Mouse (Mus musculus): ENCODE measurements at regions not wholly inside any gene's neighbourhood (a gene's known extent, or its start where the extent isn't known, plus 50 kb on each side); places are given as distances from the start of the nearest gene placed in this dataset.
A peak's percentile ranks its signal among the peaks of the same experiment; 100 is the strongest.

GRCm38 (mm10) chr8:65208791-65209190 lies 79.4 kb upstream of the BC030870 start:
- no peak for DNase-seq (ENCODE audit: low read depth, low spot score)

GRCm38 (mm10) chr8:65206202-65206601 lies 76.8 kb upstream of the BC030870 start:
- DNase-seq (ENCODE audit: low read depth, low spot score): no peak

GRCm38 (mm10) chr8:65194656-65195055 lies 65.3 kb upstream of the BC030870 start:
- no peak for DNase-seq (ENCODE audit: low read depth, low spot score)

- no peak for DNase-seq (ENCODE audit: low read depth, low spot score)
Observed at GRCm38 (mm10) chr8:65194231-65194630, 64.9 kb upstream of the BC030870 start.

- peak; percentile 51 for DNase-seq (ENCODE audit: low read depth, low spot score)
Observed at GRCm38 (mm10) chr8:65182346-65182745, 53.0 kb upstream of the BC030870 start.

- DNase-seq (ENCODE audit: low read depth, low spot score): peak; percentile 47
Observed at GRCm38 (mm10) chr8:65180447-65180846, 51.1 kb upstream of the BC030870 start.
